ENCODE assay signal across 8 mouse cellular contexts in genomic region chr5:16047452-16048191, GRCm38 (mm10).
DNase-seq lines count a peak whose midpoint lies in the region; ATAC-seq lines count a peak whose summit lies in the region.

No protein-coding gene starts in this region.

- no peak overlapping the region for H3K9ac ChIP-seq in heart, embryonic 13.5 days
- H3K9ac ChIP-seq in midbrain, embryonic 15.5 days: no peak overlapping the region

- H3K36me3 ChIP-seq in heart, embryonic 13.5 days: no peaks in the 10 kb centered on the region
- H3K36me3 ChIP-seq in midbrain, embryonic 15.5 days (replicated peaks): no peaks in the 10 kb centered on the region

- no peak overlapping the region for H3K4me3 ChIP-seq in heart, embryonic 13.5 days
- H3K4me3 ChIP-seq in midbrain, embryonic 15.5 days: no peak overlapping the region

- H3K4me1 ChIP-seq in heart, embryonic 13.5 days: peaks cover 13% of the 10 kb centered on the region
- 0 out of 2 replicates have a peak, but pooled peaks cover 6% of the 10 kb centered on the region for H3K4me1 ChIP-seq in midbrain, embryonic 15.5 days

- no peaks in the 10 kb centered on the region for H3K9me3 ChIP-seq in heart, embryonic 13.5 days
- no peaks in the 10 kb centered on the region for H3K9me3 ChIP-seq in midbrain, embryonic 15.5 days

- WGBS in heart, embryonic 13.5 days: 46% methylated on average over 10 of the region's 10 CpGs
- 68% methylated on average over 10 of the region's 10 CpGs for WGBS in midbrain, embryonic 15.5 days

- peak; percentile 28 for DNase-seq in urinary bladder, postnatal 14 days (ENCODE audit: low spot score)
- DNase-seq in urinary bladder, postnatal 10 days (ENCODE audit: low spot score): no peak
- peak; percentile 21 to 35 for DNase-seq in kidney, postnatal 36 days
- peak; percentile 44 for DNase-seq in telencephalon, adult 2 months (ENCODE audit: low read depth, low spot score)
- no peak for DNase-seq in Muller cell, postnatal 12 days (ENCODE audit: inconsistent ontology term)

- peak overlapping the region; percentile 47 for H3K4me2 ChIP-seq in heart, embryonic 13.5 days
- H3K4me2 ChIP-seq in midbrain, embryonic 15.5 days: no peak overlapping the region

- ATAC-seq in heart, embryonic 13.5 days (ENCODE audit: extremely low read depth, insufficient number of reproducible peaks, low FRiP score, low TSS enrichment): no peak
- no peak for ATAC-seq in CD4-positive, CD25-positive, alpha-beta regulatory T cell, adult 4 months
- ATAC-seq in midbrain, embryonic 15.5 days (replicated peaks): no peak; the same call in 1 of the 2 replicates

- H3K27me3 ChIP-seq in heart, embryonic 13.5 days (replicated peaks): no peaks in the 10 kb centered on the region
- no peaks in the 10 kb centered on the region for H3K27me3 ChIP-seq in midbrain, embryonic 15.5 days (replicated peaks)

- peak overlapping the region; percentile 42 for H3K27ac ChIP-seq in heart, embryonic 13.5 days (replicated peaks)
- no peak overlapping the region for H3K27ac ChIP-seq in midbrain, embryonic 15.5 days

Comparison
In these comparisons a context has a peak if more than half of its experiments do, and no peak if none do; other contexts are left out.
1. DNase-seq: peak in urinary bladder, postnatal 14 days (single experiment), kidney, postnatal 36 days (2 of 2) and telencephalon, adult 2 months (single experiment); none in urinary bladder, postnatal 10 days (single experiment) and Muller cell, postnatal 12 days (single experiment).